Mouse (Mus musculus) ES-E14 (cell line): ENCODE results near the gene Slc39a9. TPM values are rescaled to one million over a fixed set of nuclear protein-coding genes. Genes with fewer than 3 reads are reported as not detected.
A peak's percentile ranks its signal among the peaks of the same experiment; 100 is the strongest.

Experiments used
- DNase-seq: peaks from one replicate; pipeline ENCODE4 v3.0.0-alpha.2; 2013; ENCODE audit warnings: low read depth, low spot score
- H3K27ac ChIP-seq: 2 replicates; pipeline ENCODE4 v1.5.1; 2012; ENCODE audit warnings: low read depth, mild to moderate bottlenecking, low read length, moderate library complexity, mixed read lengths; ENCODE audit not compliant: poor library complexity, insufficient read depth, severe bottlenecking
- H3K36me3 ChIP-seq: 2 replicates; pipeline ENCODE4 v1.6.1; 2012; ENCODE audit warnings: mild to moderate bottlenecking, low read length, moderate library complexity, mixed read lengths; ENCODE audit not compliant: control insufficient read depth, poor library complexity, insufficient read depth, severe bottlenecking
- H3K4me1 ChIP-seq, 2 experiments: fragments of 150-350 bp in 1 of 2; sonication (generic) in 1 of 2; 2 replicates each; pipeline ENCODE4 v1.6.1; 2012; ENCODE audit warnings: low read length in 2 of 2, mild to moderate bottlenecking in 1 of 2, mixed read lengths in 1 of 2; ENCODE audit not compliant: control insufficient read depth in 2 of 2, insufficient read depth in 2 of 2, poor library complexity in 1 of 2
- H3K4me3 ChIP-seq, 2 experiments: fragments of 150-350 bp in 1 of 2; sonication (generic) in 1 of 2; 2 replicates each; pipeline ENCODE4 v1.5.1; 2012; ENCODE audit warnings: low read length in 2 of 2, low read depth in 1 of 2, mild to moderate bottlenecking in 1 of 2, mixed read lengths in 1 of 2; ENCODE audit not compliant: insufficient read depth in 1 of 2, poor library complexity in 1 of 2, severe bottlenecking in 1 of 2
- H3K9ac ChIP-seq: 2 replicates; pipeline ENCODE4 v1.6.1; 2012; ENCODE audit warnings: low read depth, mild to moderate bottlenecking, low read length, mixed read lengths; ENCODE audit not compliant: poor library complexity, insufficient read depth, severe bottlenecking
- H3K9me3 ChIP-seq: fragments of 150-350 bp; sonication (generic); 2 replicates; pipeline ENCODE4 v1.6.1; 2012; ENCODE audit warnings: low read depth, mild to moderate bottlenecking, low read length; ENCODE audit not compliant: control insufficient read depth, insufficient read depth
- CHD2 ChIP-seq: IDR thresholded peaks from 2 replicates; pipeline ENCODE4 v1.6.1; 2014; ENCODE audit warnings: mild to moderate bottlenecking, low read depth, low read length, inconsistent platforms
- HCFC1 ChIP-seq: IDR thresholded peaks from 2 replicates; pipeline ENCODE4 v1.6.1; 2012; ENCODE audit warnings: low read length, inconsistent platforms, borderline replicate concordance; ENCODE audit not compliant: insufficient read depth
- MAFK ChIP-seq: IDR thresholded peaks from 2 replicates; pipeline ENCODE4 v1.6.1; 2014; ENCODE audit warnings: mild to moderate bottlenecking, low read depth, low read length, inconsistent platforms; ENCODE audit not compliant: insufficient read depth
- ZC3H11A ChIP-seq: IDR thresholded peaks from 2 replicates; pipeline ENCODE4 v1.6.1; 2012; ENCODE audit warnings: low read depth, mild to moderate bottlenecking, inconsistent platforms, low read length, borderline replicate concordance
- ZNF384 ChIP-seq: IDR thresholded peaks from 2 replicates; pipeline ENCODE4 v1.6.1; 2012; ENCODE audit warnings: low read depth, low read length, inconsistent platforms
- in situ Hi-C, 2 experiments: fragments of 600-800 bp; cut with MboI; formaldehyde crosslinking; loops; one replicate each; pipeline ENCODE4 v1.15.1; 2025; ENCODE audit warnings: low sequenced_read_pairs in 2 of 2, inconsistent platforms in 1 of 2; ENCODE audit not compliant: unreplicated experiment in 2 of 2
- total RNA-seq: library from RNA; depleted of rRNA; stranded (reverse); fragments of 300-350 nt; gene quantifications from 2 replicates; pipeline ENCODE4 v1.2.3, GENCODE M21; 2012

Slc39a9 gene
- total RNA-seq, 1 experiment = 21.7 TPM

DNA sequence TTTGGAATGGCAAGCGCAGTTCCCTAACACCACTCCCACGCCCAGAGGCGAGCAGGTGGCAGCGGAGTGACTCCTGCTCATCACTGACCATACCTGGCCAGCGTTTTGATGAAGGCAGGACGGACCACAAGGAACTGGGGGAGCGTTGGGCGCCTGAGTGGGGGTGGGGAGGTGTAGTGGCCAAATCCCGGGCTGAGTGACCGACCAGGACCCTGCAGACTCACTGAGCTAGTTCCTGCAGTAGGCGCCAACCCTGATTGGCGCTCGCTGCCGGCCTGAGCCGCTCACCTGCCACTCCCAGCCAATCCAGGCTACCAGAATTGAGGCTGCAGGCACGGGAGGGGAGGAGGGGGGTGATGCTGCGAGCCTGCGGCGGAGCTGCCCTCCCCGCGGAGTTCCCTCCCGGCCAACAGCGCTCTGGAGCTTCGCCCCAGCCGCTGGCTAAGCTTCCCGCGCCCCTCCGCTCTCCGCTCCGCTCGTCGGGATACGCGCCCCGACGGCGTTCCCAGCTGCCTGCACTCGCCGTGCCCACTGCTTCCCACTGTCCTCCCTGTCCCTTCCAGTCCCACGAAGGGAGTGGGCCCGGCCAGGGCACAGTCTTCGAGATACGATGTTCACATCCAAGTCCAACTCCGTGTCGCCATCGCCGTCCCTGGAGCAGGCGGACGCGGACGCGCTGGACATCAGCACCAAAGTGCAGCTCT lies 48.7 kb downstream of the Slc39a9 start, which contains the start of gene Plekhd1:
Gene Plekhd1 (plus strand): TSS at position 323 of the 704 bp plus-strand sequence.
- peak; percentile 40 for DNase-seq
- peaks cover 2 to 4% of the 10 kb centered on the region in 2 experiments; a peak in 1 of 4 replicates for H3K4me1 ChIP-seq
- TF ChIP-seq CHD2 = no peak
- TF ChIP-seq HCFC1 = no peak
- no peak for TF ChIP-seq ZNF384
- no peak for TF ChIP-seq ZC3H11A
- no peak for TF ChIP-seq MAFK
- peak within 1 kb of the TSS; percentile 70 to 74 for H3K4me3 ChIP-seq
- in situ Hi-C loops = no loop called here
- H3K36me3 ChIP-seq = no peaks in the 10 kb centered on the region
- H3K9ac ChIP-seq = peak within 1 kb of the TSS; percentile 65
- no peak within 1 kb of the TSS for H3K27ac ChIP-seq
- no peaks in the 10 kb centered on the region for H3K9me3 ChIP-seq

DNA sequence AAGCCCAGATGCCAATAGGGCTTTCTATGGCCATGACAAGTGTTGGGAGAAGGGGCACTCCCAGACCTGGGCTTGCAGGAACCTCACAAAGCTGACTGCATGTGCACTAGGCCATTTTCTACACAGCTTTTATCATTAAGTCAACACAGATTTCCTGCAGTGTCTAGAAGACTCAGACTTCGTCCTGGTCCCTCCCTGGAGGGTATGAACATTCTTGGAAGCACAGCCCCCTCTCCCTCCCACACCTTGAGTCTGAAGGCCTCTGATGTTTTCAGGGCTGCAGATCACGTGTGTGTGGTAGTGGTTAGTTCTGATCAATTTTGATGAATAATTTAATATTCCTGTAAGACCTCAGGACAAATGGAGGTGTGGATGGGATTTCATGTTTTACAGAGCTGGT lies 50.0 kb downstream of the Slc39a9 start:
- H3K4me1 ChIP-seq = peaks cover 2 to 4% of the 10 kb centered on the region in 2 experiments; a peak in 1 of 4 replicates
- H3K36me3 ChIP-seq = no peaks in the 10 kb centered on the region
- no peaks in the 10 kb centered on the region for H3K9me3 ChIP-seq
- no peak overlapping the region for H3K9ac ChIP-seq
- no peak for DNase-seq
- H3K27ac ChIP-seq = no peak overlapping the region
- H3K4me3 ChIP-seq = no peak overlapping the region
- in situ Hi-C loops = no loop called here
- no peak for TF ChIP-seq HCFC1
- no peak for TF ChIP-seq ZNF384
- TF ChIP-seq MAFK = no peak
- TF ChIP-seq ZC3H11A = no peak
- TF ChIP-seq CHD2 = no peak

GRCm38 (mm10) chr12:80695004-80695403 lies 51.3 kb downstream of the Slc39a9 start:
- Histone ChIP-seq H3K4me3 (no peak overlapping the region), H3K9me3 (no peaks in the 10 kb centered on the region), H3K36me3 (no peaks in the 10 kb centered on the region), H3K4me1 (no peaks in the 10 kb centered on the region), H3K9ac (no peak overlapping the region), H3K27ac (no peak overlapping the region)
- DNase-seq = no peak
- TF ChIP-seq ZC3H11A (no peak), MAFK (no peak), CHD2 (no peak), HCFC1 (no peak), ZNF384 (no peak)
- in situ Hi-C loops = no loop called here

- no peaks in the 10 kb centered on the region for H3K9me3 ChIP-seq
- no peak overlapping the region for H3K9ac ChIP-seq
- H3K27ac ChIP-seq = no peak overlapping the region
- no peak for DNase-seq
- no peak overlapping the region for H3K4me3 ChIP-seq
- no peaks in the 10 kb centered on the region for H3K36me3 ChIP-seq
- TF ChIP-seq ZNF384 = no peak
- TF ChIP-seq ZC3H11A = no peak
- no peak for TF ChIP-seq HCFC1
- no peak for TF ChIP-seq MAFK
- TF ChIP-seq CHD2 = no peak
- no peaks in the 10 kb centered on the region for H3K4me1 ChIP-seq
- in situ Hi-C loops = no loop called here
Observed at GRCm38 (mm10) chr12:80698526-80699143, 55.0 kb downstream of the Slc39a9 start.

DNA sequence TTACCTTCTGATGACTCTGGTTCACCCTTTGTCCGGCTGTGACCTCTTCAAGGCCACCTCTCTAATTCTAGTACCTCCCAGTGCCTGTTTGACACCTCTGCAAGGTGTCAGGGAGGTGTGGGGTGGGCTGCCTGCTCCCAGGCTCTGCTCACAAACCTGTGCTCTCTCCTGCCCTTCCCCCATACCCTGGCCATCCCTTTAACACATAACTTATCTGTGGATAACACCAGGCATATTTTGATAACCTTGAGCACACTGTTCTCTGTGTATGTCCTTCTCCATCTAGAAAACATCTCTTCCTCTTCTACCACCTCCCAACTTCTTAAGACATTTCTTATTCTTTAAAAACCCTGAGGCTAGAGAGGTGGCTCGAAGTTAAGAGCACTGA lies 55.5 kb downstream of the Slc39a9 start:
- no peak overlapping the region for H3K4me3 ChIP-seq
- in situ Hi-C loops = no loop called here
- no peaks in the 10 kb centered on the region for H3K9me3 ChIP-seq
- no peaks in the 10 kb centered on the region for H3K36me3 ChIP-seq
- no peak for DNase-seq
- no peak overlapping the region for H3K9ac ChIP-seq
- no peak overlapping the region for H3K27ac ChIP-seq
- TF ChIP-seq ZNF384 = no peak
- TF ChIP-seq MAFK = no peak
- no peak for TF ChIP-seq CHD2
- TF ChIP-seq HCFC1 = no peak
- TF ChIP-seq ZC3H11A = no peak
- H3K4me1 ChIP-seq = no peaks in the 10 kb centered on the region
